Mouse (Mus musculus) myocyte (in vitro differentiated cells): Measurements from ENCODE around the gene Ncan. TPM values are rescaled to one million over a fixed set of nuclear protein-coding genes. Genes with fewer than 3 reads are reported as not detected.
A peak's percentile ranks its signal among the peaks of the same experiment; 100 is the strongest.

Source experiments
- H3K27me3 ChIP-seq: one replicate; pipeline ENCODE4 v1.6.1; 2011; ENCODE audit not compliant: control insufficient read depth, insufficient read depth, insufficient read length
- H3K36me3 ChIP-seq: one replicate; pipeline ENCODE4 v1.6.1; 2011; ENCODE audit not compliant: control insufficient read depth, insufficient read depth
- H3K4me2 ChIP-seq: one replicate; pipeline ENCODE4 v1.6.1; 2011; ENCODE audit warnings: low read depth, control low read depth
- H3K4me3 ChIP-seq: one replicate; pipeline ENCODE4 v1.5.1; 2011; ENCODE audit warnings: mild to moderate bottlenecking, control low read depth, moderate library complexity
- H3K79me2 ChIP-seq: one replicate; pipeline ENCODE4 v1.6.1; 2011; ENCODE audit not compliant: control insufficient read depth, insufficient read depth
- H3ac ChIP-seq: one replicate; pipeline ENCODE4 v1.6.1; 2011; ENCODE audit not compliant: control insufficient read depth, insufficient read length
- CEBPB ChIP-seq: IDR thresholded peaks from 2 replicates; pipeline ENCODE4 v1.6.1; 2011; ENCODE audit warnings: mild to moderate bottlenecking, moderate library complexity; ENCODE audit not compliant: poor library complexity, insufficient read depth, severe bottlenecking
- E2F4 ChIP-seq: IDR thresholded peaks from one replicate; pipeline ENCODE4 v1.6.1; 2011; ENCODE audit warnings: mild to moderate bottlenecking, control low read depth, moderate library complexity; ENCODE audit not compliant: insufficient read depth
- MAX ChIP-seq: IDR thresholded peaks from one replicate; pipeline ENCODE4 v1.6.1; 2011; ENCODE audit warnings: low read depth, mild to moderate bottlenecking, control low read depth
- MYOD1 ChIP-seq, 3 experiments: IDR thresholded peaks; one replicate each; pipeline ENCODE4 v1.6.1; 2011; ENCODE audit warnings: control low read depth in 2 of 3, low read depth in 2 of 3, mild to moderate bottlenecking in 2 of 3, moderate library complexity in 1 of 3; ENCODE audit not compliant: insufficient read length in 2 of 3, control insufficient read depth in 1 of 3
- MYOG ChIP-seq, 3 experiments: IDR thresholded peaks; one replicate each; pipeline ENCODE4 v1.6.1; 2011; ENCODE audit warnings: control low read depth in 2 of 3, low read depth in 2 of 3, mild to moderate bottlenecking in 2 of 3; ENCODE audit not compliant: insufficient read length in 2 of 3, control insufficient read depth in 1 of 3, insufficient read depth in 1 of 3
- POLR2A ChIP-seq: IDR thresholded peaks from one replicate; pipeline ENCODE4 v1.6.1; 2011; ENCODE audit warnings: low read depth, mild to moderate bottlenecking, control low read depth, moderate library complexity; ENCODE audit not compliant: insufficient read length
- POLR2AphosphoS2 ChIP-seq: IDR thresholded peaks from one replicate; pipeline ENCODE4 v1.6.1; 2011; ENCODE audit warnings: low read depth, control low read depth; ENCODE audit not compliant: insufficient read length
- REST ChIP-seq: IDR thresholded peaks from one replicate; pipeline ENCODE4 v1.6.1; 2011; ENCODE audit warnings: mild to moderate bottlenecking, control low read depth, moderate library complexity; ENCODE audit not compliant: insufficient read depth, insufficient read length
- SRF ChIP-seq: IDR thresholded peaks from one replicate; pipeline ENCODE4 v1.6.1; 2011; ENCODE audit warnings: low read depth; ENCODE audit not compliant: control insufficient read depth, insufficient read length
- TCF12 ChIP-seq: IDR thresholded peaks from one replicate; pipeline ENCODE4 v1.6.1; 2011; ENCODE audit warnings: mild to moderate bottlenecking, control low read depth; ENCODE audit not compliant: poor library complexity, insufficient read depth, severe bottlenecking
- TCF3 ChIP-seq: IDR thresholded peaks from one replicate; pipeline ENCODE4 v1.6.1; 2011; ENCODE audit warnings: low read depth, control low read depth; ENCODE audit not compliant: insufficient read length
- USF1 ChIP-seq: IDR thresholded peaks from one replicate; pipeline ENCODE4 v1.6.1; 2011; ENCODE audit warnings: low read depth, mild to moderate bottlenecking, control low read depth, moderate library complexity
- polyA plus RNA-seq: library from polyadenylated mRNA; unstranded; fragments of >200 nt; fragmentation: generic; extraction: Trizol; gene quantifications from one replicate; pipeline ENCODE4 v1.2.1, GENCODE M21; 2012; ENCODE audit warnings: missing spikeins

Ncan gene
- polyA plus RNA-seq, 1 experiment: not detected

DNA sequence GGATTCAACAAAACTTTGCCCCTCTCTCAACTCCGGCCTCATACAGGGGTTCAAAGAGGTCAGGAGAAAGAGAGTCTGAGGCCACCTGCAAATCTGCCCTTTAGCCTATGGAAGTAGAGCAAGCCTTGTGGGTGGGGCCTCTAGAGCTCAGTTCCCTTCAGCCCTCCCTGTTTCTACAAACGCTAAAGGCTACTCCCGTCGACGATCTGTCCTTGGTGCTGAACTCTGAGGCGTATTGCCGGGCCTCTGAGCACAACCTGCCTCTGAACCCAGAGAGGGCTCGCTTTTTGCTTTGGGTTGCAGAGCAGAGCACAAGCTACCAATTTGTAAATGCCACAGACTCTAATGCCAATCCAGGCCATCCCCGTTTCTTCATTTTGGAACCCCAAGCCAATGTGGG lies 3.1 kb downstream of the Ncan start:
- Histone ChIP-seq H3K4me2 (no peak overlapping the region), H3K4me3 (no peak overlapping the region), H3K79me2 (no peaks in the 10 kb centered on the region), H3K27me3 (peaks cover 76% of the 10 kb centered on the region), H3K36me3 (no peaks in the 10 kb centered on the region), H3ac (no peak overlapping the region)
- TF ChIP-seq REST (peak; percentile 3), CEBPB (no peak), TCF12 (no peak), MYOD1 (IDR thresholded peaks at IDR 0.05; ENCODE audit: control insufficient read depth in 1 of 3, insufficient read length in 2 of 3, low read depth in 2 of 3) (no peak)

DNA sequence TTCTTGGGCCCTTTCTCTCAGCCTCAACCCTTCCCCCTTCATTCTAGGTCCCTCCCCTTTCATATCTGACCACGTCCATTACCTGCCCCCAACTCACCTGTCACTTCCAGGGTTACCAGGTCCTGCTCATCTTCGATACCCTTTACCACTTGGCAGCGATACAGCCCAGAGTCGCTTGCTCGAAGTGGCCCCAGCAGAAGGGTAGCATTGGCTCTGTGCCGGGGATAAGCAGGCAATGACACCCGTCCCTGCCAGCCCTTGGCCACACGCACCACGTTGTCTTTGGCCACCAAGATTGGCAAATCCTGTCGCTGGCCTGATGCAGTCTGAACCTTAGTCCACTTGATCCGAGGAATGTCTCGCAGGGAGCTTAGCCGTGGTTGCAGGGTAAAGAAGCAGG lies 5.8 kb downstream of the Ncan start:
- no peak for TF ChIP-seq MAX
- no peak for TF ChIP-seq TCF12
- Histone ChIP-seq H3K79me2 (no peaks in the 10 kb centered on the region), H3ac (no peak overlapping the region), H3K36me3 (no peaks in the 10 kb centered on the region), H3K4me2 (no peak overlapping the region), H3K27me3 (peaks cover 88% of the 10 kb centered on the region), H3K4me3 (no peak overlapping the region)

DNA sequence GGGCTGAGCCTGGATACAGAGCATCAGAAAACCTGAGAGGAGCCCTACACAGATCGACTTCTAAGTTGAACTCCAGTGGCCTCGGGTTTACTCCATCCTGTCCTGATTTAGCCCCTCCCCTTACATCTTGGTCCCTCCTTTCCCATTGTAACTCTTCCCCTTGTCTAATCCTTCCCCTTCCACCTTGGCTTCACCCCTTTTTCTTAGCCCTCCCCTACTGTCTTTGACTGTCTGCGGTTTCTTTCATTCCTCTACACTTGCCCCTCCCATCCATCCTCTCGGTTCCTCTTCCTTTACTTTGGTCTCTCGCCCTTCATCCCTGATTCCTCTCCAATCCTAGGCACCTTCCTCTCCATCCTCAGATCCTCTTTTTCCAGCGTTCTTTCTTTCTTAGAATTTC lies 6.2 kb downstream of the Ncan start:
- Histone ChIP-seq H3ac (no peak overlapping the region), H3K36me3 (no peaks in the 10 kb centered on the region), H3K4me3 (no peak overlapping the region), H3K27me3 (peaks cover 88% of the 10 kb centered on the region), H3K79me2 (no peaks in the 10 kb centered on the region), H3K4me2 (no peak overlapping the region)
- TF ChIP-seq TCF12 (no peak), USF1 (no peak), E2F4 (no peak), CEBPB (no peak), MAX (no peak), MYOD1 (IDR thresholded peaks at IDR 0.05; ENCODE audit: control insufficient read depth in 1 of 3, insufficient read length in 2 of 3, low read depth in 2 of 3) (no peak), POLR2A (no peak), TCF3 (no peak), REST (no peak), SRF (no peak), POLR2AphosphoS2 (no peak)

DNA sequence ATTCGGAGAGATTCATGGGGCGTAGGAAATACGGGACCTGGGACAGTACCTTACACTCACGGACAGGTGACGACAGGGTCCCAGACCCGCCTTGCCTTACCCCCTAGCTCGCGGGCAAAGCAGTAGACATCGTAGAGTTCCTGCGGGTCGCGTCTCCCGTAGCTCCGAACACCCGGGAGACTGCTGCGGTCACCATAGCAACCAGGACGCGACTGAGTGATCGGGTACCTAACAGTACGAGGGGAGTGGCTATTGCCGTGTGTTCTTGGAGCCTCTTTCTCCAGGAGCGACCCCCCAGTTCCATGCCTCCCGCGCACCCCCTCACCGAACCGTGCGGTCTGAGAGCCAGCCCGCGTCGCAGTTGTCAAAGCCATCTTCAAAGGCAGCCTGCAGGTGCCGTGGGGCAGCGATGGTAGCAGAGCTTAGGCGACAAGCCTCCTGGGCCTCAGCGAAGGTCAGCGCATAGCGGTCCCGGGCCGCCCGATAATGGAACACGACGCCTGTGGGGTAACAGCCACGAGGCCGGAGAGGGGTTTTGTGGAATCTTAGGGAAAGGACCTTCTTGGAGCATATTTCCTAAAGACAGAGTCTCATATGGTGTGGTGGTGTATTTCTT lies 8.2 kb downstream of the Ncan start:
- H3K36me3 ChIP-seq: no peaks in the 10 kb centered on the region
- no peak for TF ChIP-seq MYOG (IDR thresholded peaks at IDR 0.05; ENCODE audit: control insufficient read depth in 1 of 3, insufficient read depth in 1 of 3, insufficient read length in 2 of 3, low read depth in 2 of 3)
- no peak for TF ChIP-seq TCF3
- no peak for TF ChIP-seq REST
- TF ChIP-seq SRF: no peak
- no peak for TF ChIP-seq USF1
- no peak for TF ChIP-seq TCF12
- TF ChIP-seq CEBPB: no peak
- no peak for TF ChIP-seq MYOD1 (IDR thresholded peaks at IDR 0.05; ENCODE audit: control insufficient read depth in 1 of 3, insufficient read length in 2 of 3, low read depth in 2 of 3)
- no peak for TF ChIP-seq MAX
- no peak for TF ChIP-seq E2F4
- H3ac ChIP-seq: no peak overlapping the region
- H3K79me2 ChIP-seq: no peaks in the 10 kb centered on the region
- H3K27me3 ChIP-seq: peaks cover 97% of the 10 kb centered on the region
- no peak overlapping the region for H3K4me2 ChIP-seq
- H3K4me3 ChIP-seq: no peak overlapping the region

DNA sequence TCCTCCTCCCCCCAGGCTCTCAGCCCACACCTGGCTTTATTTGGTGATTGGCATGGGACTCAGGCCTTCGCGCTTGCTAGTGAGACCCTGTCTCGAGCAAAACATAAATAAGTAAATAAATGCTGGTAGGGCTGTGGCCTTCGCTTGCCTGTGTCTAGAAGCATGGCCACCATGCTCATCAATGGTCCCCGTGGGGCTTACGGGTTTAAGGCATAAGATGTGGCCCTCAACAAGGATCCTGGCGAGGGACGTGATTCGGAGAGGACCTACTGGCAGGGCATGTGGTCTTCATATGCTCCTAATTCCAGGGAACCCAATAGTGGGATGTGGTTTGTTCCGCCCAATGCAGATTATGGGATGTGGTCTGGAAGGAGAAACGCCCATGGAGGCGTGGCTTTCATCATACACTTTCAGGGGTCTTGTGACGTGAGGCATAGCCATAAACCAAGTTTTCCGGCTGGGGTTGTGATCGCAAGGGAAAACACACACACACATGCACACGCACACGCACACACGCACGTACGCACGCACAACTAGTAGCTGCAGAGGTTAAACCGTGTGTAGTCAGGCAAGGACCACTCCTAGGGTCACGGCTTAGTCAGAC lies 9.4 kb downstream of the Ncan start:
- Histone ChIP-seq H3K79me2 (no peaks in the 10 kb centered on the region), H3K4me2 (no peak overlapping the region), H3K27me3 (peaks cover 94% of the 10 kb centered on the region), H3K4me3 (no peak overlapping the region), H3K36me3 (no peaks in the 10 kb centered on the region), H3ac (no peak overlapping the region)
- TF ChIP-seq MYOG (IDR thresholded peaks at IDR 0.05; ENCODE audit: control insufficient read depth in 1 of 3, insufficient read depth in 1 of 3, insufficient read length in 2 of 3, low read depth in 2 of 3) (no peak), REST (no peak), USF1 (no peak), MYOD1 (IDR thresholded peaks at IDR 0.05; ENCODE audit: control insufficient read depth in 1 of 3, insufficient read length in 2 of 3, low read depth in 2 of 3) (no peak), POLR2A (no peak), TCF3 (no peak), E2F4 (no peak), POLR2AphosphoS2 (no peak), CEBPB (no peak), MAX (no peak), TCF12 (no peak), SRF (no peak)
